Mouse (Mus musculus): ENCODE results near the gene Brinp2. TPM values are rescaled to one million over a fixed set of nuclear protein-coding genes. Genes with fewer than 3 reads are reported as not detected.

Brinp2 gene
- not detected for polyA plus RNA-seq (2017; shearing (Covaris generic))

DNA sequence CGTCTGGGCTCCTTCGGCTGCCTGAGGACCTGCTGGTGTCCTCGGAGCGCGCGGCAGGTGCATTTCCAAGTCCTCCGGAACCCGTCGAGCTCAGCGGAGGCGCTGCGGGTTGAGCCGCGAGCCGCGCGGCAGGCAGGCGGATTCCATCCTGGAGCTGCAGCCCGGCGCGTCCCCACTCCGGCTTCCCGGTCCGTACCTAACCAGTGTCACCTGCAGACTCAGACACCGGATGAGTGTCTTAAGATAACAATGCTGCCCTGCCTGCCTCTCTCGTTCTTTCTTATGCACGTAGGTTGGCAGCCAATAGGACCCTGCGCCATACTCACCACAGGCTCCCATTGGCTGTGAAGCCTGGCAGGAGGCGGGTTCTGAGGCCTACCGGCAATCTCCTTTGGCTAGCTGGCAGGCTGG, at the start of gene Brinp2:
Gene Brinp2, minus strand, starts transcription at position 276 of the 411 bp plus-strand sequence.

DNA sequence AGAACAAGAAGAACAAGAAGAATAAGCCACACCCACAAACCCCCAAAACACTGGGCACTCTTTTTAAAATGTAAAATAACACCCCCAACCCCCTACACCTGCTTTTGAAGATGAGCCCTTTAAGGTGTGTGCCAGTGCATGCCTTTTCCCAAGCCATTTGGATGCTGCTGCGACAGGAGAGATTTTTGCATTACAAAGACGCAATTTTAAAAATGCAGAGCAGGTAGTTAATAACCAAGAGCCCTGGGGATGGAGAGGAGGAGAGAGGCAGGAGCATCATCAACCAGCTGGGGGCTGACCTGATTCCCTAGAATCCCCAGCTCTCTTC, 5.8 kb upstream of the Brinp2 start, which contains the start of gene Astn1:
Gene Astn1, plus strand, starts transcription at position 310 of the 328 bp plus-strand sequence.

Other genes starting within 250 kb of the Brinp2 start
- not detected for gene Astn1, start 5.9 kb upstream of the Brinp2 start, polyA plus RNA-seq (2017; shearing (Covaris generic))